Mouse (Mus musculus): ENCODE data around the gene Cyp3a44.
"Not testable (repeated sequence)": the region's sequence is repeated elsewhere in the genome, so short reads cannot be mapped to it uniquely, and the experiment has no call there.

Cyp3a44 gene

GRCm38 (mm10) chr5:145805796-145806195 is at the start of gene Cyp3a44:
Gene Cyp3a44 (minus strand): TSS chr5:145805874.
- not testable (repeated sequence) for DNase-seq (ENCODE audit: low spot score)

GRCm38 (mm10) chr5:145800229-145800628 is 5.4 kb downstream of the Cyp3a44 start:
- not testable (repeated sequence) for DNase-seq (ENCODE audit: low spot score)

GRCm38 (mm10) chr5:145793232-145793631 is 12.4 kb downstream of the Cyp3a44 start:
- not testable (repeated sequence) for DNase-seq (ENCODE audit: low spot score)

GRCm38 (mm10) chr5:145737512-145737911 is 68.2 kb downstream of the Cyp3a44 start:
- DNase-seq (ENCODE audit: low spot score): not testable (repeated sequence)

Data from lung, postnatal 25 days (tissue).